Mouse (Mus musculus): Measurements from ENCODE around the gene BC017158. TPM values are rescaled to one million over a fixed set of nuclear protein-coding genes. Genes with fewer than 3 reads are reported as not detected.

Gene BC017158
- total RNA-seq, 2 experiments from 2014 or later = 23.5 to 26.3 TPM

GRCm38 (mm10) chr7:128240131-128240784, 57.7 kb downstream of the BC017158 start:
- intact Hi-C loops (cut with DNase I) = no loop called here
- no peak for DNase-seq (ENCODE audit: low spot score in 2 of 2)

- DNase-seq (ENCODE audit: low spot score in 2 of 2) = no peak
- intact Hi-C loops (cut with DNase I) = loop anchor here (5.0 to 10.0 kb wide), 2 partner anchors 226 to 468 kb away; partner anchors contain the start of gene Tial1
These were observed 59.0 kb downstream of the BC017158 start for GRCm38 (mm10) chr7:128238991-128239390.

- intact Hi-C loops (cut with DNase I) = loop anchor here (2.0 to 10.0 kb wide), 3 partner anchors 227 to 469 kb away; partner anchors contain the start of gene Tial1
These were observed 59.8 kb downstream of the BC017158 start, which contains the start of gene 9130023H24Rik for GRCm38 (mm10) chr7:128237927-128238778. Gene 9130023H24Rik (minus strand): TSS chr7:128238031.

GRCm38 (mm10) chr7:128237593-128237926, 60.4 kb downstream of the BC017158 start:
- no peak for DNase-seq (ENCODE audit: low spot score in 2 of 2)
- intact Hi-C loops (cut with DNase I) = loop anchor here (2.0 to 10.0 kb wide), 3 partner anchors 227 to 470 kb away; partner anchors contain the start of gene Tial1

More at GRCm38 (mm10) chr7:128237927-128238778, 59.8 kb downstream of the BC017158 start, which contains the start of gene 9130023H24Rik:
- peak; percentile 100 for DNase-seq (ENCODE audit: low spot score in 2 of 2)

GRCm38 (mm10) chr7:128236856-128237592, 60.9 kb downstream of the BC017158 start, which contains the start of gene Armc5:
Gene Armc5 (plus strand): TSS chr7:128237342.
- intact Hi-C loops (cut with DNase I) = loop anchor here (2.0 to 10.0 kb wide), 3 partner anchors 228 to 470 kb away; partner anchors contain the start of gene Tial1
- DNase-seq (ENCODE audit: low spot score in 2 of 2) = peak; percentile 83 to 84

GRCm38 (mm10) chr7:128236426-128236825, 61.5 kb downstream of the BC017158 start:
- intact Hi-C loops (cut with DNase I) = loop anchor here (2.0 to 10.0 kb wide), 3 partner anchors 228 to 471 kb away; partner anchors contain the start of gene Tial1
- DNase-seq (ENCODE audit: low spot score in 2 of 2) = no peak

GRCm38 (mm10) chr7:128235481-128235880, 62.5 kb downstream of the BC017158 start:
- intact Hi-C loops (cut with DNase I) = loop anchor here (5.0 to 10.0 kb wide), 2 partner anchors 229 to 472 kb away; partner anchors contain the start of gene Tial1

GRCm38 (mm10) chr7:128234796-128235195, 63.2 kb downstream of the BC017158 start:
- intact Hi-C loops (cut with DNase I) = loop anchor here (5.0 to 10.0 kb wide), 2 partner anchors 230 to 473 kb away; partner anchors contain the start of gene Tial1
- DNase-seq (ENCODE audit: low spot score in 2 of 2) = no peak

More at GRCm38 (mm10) chr7:128235481-128235880, 62.5 kb downstream of the BC017158 start:
- DNase-seq (ENCODE audit: low spot score in 2 of 2) = no peak

- DNase-seq (ENCODE audit: low spot score in 2 of 2) = no peak
- intact Hi-C loops (cut with DNase I) = loop anchor here (10.0 kb wide), 1 partner anchor 233 kb away; the partner anchor contains the start of gene Tial1
These were observed 66.2 kb downstream of the BC017158 start for GRCm38 (mm10) chr7:128231741-128232140.

Small RNAs within 50 kb of the gene (microRNA-seq; reads per million reads assigned to microRNA genes)
- 1.3 reads per million for gene Mir3103

Other genes with a start within 250 kb of the BC017158 start
- 10 to 100 TPM; 10.2 to 12.1 TPM for gene Itgam, start 235.5 kb downstream of the BC017158 start, total RNA-seq (2021)
- gene Gm49368, start 235.5 kb downstream of the BC017158 start, total RNA-seq (2021) = not detected
- gene Itgax, start 168.6 kb downstream of the BC017158 start, total RNA-seq (2021) = under 1 TPM in 1 of 2 experiments, not detected in 1; 0.32 TPM
- 1 to 10 TPM in 1 of 2 experiments, under 1 TPM in 1; 0.45 to 1.3 TPM for gene Itgad, start 143.8 kb downstream of the BC017158 start, total RNA-seq (2021)
- 1 to 10 TPM; 7.4 to 8.7 TPM for gene Cox6a2, start 91.8 kb downstream of the BC017158 start, total RNA-seq (2021)
- gene Armc5, start 60.8 kb downstream of the BC017158 start, total RNA-seq (2021) = 10 to 100 TPM; 11.3 to 13.6 TPM
- gene 9130023H24Rik, start 60.1 kb downstream of the BC017158 start, total RNA-seq (2021) = 1 to 10 TPM; 2.7 to 3.7 TPM
- 10 to 100 TPM; 19.0 to 22.6 TPM for gene Tgfb1i1, start 51.4 kb downstream of the BC017158 start, total RNA-seq (2021)
- not detected for gene Slc5a2, start 32.5 kb downstream of the BC017158 start, total RNA-seq (2021)
- gene Rgs10, start 120.6 kb upstream of the BC017158 start, total RNA-seq (2021) = 10 to 100 TPM; 47.8 to 50.1 TPM
- gene Tial1, start 163.5 kb upstream of the BC017158 start, total RNA-seq (2021) = 100 to 1,000 TPM in 1 of 2 experiments, 10 to 100 TPM in 1; 79.3 to 119 TPM
- 1 to 10 TPM; 6.0 to 7.7 TPM for gene Bag3, start 225.4 kb upstream of the BC017158 start, total RNA-seq (2021)

Measured in left cerebral cortex, postnatal 36 days (tissue).